Mouse (Mus musculus) gastrocnemius, postnatal 4 days (tissue): Measurements from ENCODE around the gene Glod4. TPM values are rescaled to one million over a fixed set of nuclear protein-coding genes. Genes with fewer than 3 reads are reported as not detected.
"Not testable (repeated sequence)": the region's sequence is repeated elsewhere in the genome, so short reads cannot be mapped to it uniquely, and the experiment has no call there.

ENCODE experiments used
- DNase-seq, 2 experiments: peaks; one replicate each; pipeline ENCODE4 v3.0.0; 2021 to 2022; ENCODE audit warnings: low spot score in 2 of 2, mixed read lengths in 2 of 2
- total RNA-seq, 2 experiments: library from RNA; stranded (reverse); gene quantifications; 2 replicates each; pipeline ENCODE4 v1.2.3; 2021

Gene Glod4
- total RNA-seq, 2 experiments from 2014 or later, result 51.7 to 55.4 TPM

DNA sequence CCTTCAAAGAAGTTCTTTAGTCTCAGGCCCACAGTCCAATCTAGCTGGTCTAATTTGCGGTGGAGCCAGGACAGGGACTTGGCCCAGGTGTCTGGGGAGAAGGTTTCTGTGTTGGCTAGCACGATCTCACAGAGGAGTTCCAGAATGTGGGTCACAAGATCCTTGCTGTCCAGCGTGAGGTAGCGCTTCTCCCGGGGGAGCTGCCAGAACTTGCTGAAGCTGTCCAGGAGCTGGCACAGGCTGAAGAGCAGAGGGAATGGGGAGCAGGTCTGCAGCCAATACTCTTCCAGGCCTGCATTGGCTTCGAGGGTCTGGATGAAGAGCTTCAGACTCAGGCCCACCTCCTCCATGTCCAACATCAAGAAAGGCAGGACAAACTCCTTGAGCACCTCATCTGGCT is 31.9 kb downstream of the Glod4 start:
- not testable (repeated sequence) for DNase-seq

DNA sequence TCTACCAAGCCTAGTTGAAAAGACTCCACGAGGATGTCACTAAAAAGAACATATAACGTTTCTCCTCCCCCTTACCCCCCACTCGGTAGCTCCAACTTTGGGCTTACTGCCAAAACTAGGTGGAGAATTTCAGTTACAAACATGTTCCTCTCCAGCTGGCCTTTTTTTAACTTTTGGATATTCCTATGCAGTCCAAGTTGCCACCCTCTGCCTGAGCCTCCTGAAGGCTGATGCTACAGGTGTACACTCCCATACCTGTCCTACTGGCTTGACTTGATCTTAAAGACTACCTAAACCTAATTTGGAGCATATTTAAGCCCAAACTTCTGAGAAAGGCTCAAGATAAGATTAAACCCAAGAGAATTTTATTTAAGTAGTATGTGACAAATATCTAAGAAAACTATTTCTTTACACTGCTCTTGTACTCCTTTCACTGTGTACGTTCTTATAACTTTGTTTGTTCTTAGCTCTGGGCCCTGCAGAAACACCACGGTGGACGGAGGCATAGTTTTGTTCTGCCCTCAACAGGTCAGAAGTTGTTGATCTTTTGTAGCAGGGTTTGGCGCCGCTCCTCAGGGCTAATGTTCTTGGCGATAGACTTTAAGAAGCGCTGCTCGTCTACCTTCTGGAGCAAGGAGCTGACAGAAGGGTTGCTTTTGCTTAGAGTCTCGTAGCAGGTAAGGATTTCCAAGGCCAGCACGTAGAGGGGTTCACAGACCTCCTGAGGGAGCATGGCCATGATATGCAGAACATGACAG is 33.1 kb downstream of the Glod4 start:
- DNase-seq, result no peak

DNA sequence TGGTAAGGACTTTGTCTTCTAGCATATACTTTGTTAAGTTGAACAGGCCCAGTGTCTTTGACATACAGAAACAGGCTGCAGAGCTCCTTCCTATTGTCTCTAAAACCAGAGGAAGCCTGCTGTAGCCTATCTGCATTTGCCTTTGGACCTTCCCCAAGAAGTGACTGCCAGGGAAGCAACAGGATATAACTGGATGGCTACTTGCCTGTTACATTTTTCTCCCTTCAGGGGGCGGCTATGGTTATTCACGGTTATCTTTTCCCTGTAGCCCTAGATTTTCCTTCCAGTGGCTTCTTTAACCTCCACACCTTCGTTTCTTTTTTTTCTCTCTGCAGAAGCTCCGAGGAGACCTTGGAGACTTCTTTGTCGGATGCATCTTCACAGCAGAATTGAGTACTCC is 36.7 kb downstream of the Glod4 start:
- no peak for DNase-seq

DNA sequence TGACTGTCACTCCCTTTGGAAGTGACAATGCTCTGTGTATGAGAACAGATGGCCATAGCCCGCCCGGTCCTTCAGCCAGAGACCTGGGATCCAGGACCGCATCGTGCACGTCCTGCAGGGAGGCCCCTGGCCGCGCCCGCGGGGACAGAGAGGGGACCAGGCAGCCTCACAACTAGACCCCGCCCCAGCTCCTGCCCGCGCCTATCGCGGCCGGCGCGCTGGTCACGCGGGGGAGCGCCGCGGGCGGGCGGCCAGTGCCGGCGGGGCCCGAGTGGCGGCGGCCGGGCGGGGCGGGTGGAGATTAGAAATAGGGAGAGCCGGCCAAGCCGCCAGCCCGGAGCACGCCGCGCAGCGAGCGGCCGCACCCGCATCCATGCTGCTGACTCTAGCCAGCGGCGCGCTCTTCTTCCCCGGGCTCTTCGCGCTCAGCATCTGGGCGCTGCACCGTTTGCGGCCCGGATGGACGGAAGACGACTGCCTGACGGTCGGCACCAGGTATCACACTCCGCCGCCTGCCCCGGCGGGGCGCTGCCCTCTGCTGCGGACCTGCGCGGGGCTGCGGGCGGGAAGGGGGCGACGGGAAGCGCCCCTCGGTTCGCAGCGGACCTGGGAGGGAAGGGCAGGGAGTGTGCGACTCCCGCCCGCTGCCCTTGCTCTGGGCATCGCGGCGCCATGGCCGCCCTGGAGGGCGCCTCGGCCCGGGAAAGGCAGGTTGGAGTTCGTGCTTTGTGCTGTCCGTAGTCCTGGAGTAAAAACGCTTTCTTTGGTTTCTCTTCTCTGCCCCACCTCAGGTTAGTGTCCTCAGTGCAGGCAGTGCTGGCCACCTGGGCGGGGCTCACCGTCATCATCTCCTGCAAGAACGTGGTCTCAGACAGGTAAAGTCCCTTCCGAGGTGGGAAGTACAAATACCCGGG is 41.5 kb downstream of the Glod4 start:
- DNase-seq, result peak; percentile 88 to 89

DNA sequence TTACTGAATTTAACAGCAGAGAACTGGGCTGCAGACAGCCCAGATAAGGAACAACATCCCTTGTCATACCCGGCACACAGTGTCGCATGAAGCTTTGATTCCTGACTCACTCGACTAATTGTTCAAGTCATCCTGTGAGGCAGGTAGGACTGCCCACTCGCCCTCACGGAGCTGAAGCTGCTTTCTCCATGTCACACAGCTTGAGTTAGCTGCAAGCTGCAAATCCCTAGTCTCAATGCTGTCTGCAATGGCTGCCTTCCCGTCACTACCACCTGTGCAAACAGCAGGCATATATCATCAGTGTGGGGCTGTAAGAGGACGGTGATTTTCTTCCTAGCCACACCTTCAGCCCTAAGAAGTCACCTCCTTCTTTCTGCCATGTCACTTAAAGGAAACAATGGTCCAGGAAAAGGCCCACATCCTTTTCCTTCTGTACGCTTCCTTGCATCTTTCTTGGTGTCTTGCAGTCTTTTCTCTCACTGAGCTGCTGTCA is 46.5 kb downstream of the Glod4 start:
- no peak for DNase-seq

DNA sequence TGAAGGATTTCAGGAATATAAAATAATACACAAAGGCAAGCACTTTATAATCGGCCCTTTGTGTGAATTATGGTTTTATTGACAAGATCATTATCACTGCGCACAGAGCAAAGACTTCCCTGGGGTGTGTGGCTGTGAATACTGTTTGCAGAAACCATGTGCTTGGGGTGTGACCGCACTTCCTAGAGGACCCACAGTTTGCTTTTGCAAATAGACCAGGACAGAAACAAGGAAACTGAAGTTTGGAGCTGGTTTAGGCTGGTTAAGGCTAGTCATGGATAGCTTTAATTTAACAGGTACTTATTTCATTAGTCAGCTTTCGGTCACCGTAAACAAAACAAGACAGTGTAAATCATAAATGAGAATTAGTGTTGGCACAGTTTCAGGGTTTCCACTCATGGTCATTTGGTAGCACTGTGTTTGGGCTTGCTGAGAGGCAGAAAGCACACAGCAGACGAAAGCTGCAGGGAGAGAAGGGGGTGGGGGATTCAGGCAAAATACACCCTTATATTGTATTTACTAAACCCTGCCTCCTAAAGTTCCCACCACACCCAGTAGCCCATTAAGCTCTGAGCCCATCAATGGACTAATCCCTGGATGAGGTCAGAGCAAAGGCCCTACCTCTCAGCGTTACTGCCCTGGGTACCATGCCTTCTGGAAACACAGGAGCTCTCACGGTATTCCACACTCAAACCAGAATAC is 47.1 kb downstream of the Glod4 start:
- DNase-seq, result no peak

DNA sequence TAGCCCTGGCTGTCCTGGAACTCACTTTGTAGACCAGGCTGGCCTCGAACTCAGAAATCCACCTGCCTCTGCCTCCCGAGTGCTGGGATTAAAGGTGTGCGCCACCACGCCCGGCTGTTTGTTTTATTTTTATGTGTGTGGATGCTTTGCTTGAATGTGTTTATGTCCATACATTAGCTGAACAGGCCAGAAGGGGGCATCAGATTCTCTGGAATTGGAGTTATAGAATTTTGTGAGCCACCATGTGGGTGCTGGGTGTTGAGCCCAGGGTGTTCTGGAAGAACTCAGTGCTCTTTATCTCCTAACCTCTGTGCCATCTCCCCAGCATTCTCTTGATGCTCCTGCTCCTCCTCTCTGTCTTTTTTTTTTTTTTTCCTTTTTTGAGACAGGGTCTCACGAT is 56.6 kb downstream of the Glod4 start:
- DNase-seq, result no peak

DNA sequence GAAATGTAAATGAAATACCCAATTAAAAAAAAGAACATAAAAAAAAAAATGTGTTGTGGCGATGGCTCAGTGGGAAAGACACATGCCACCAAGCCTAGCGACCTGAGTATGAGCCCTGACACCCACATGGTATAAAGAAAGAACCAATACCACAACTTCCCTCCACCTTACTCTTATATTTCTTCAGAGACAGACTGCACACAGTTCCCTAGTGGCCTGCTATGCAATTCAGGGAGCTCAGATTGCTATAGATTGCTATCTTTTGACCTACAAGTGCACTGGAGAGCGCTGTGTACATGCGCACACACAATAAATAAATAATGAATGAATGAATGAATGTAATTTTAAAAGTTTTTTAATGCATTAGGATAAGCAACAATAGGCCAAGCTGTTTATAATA is 59.8 kb downstream of the Glod4 start:
- no peak for DNase-seq

DNA sequence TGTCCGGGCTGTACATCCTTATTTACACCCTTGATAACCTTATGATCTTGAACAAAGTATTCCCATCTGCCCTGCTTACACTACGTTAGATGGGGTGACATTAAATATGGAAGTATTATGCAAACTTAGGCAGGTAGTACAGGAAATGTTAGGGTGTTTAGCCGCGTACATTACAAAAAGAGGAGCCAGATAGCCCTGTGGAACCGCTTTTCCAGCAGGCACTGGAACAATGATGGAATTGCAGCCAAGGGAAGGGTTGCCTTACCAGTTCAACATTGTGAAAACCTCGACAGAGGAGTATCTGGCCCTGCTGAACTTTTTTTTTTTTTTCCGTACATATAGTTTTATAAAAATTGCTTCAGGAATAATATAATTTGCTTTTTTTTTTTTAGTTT is 63.4 kb downstream of the Glod4 start:
- DNase-seq, result no peak

DNA sequence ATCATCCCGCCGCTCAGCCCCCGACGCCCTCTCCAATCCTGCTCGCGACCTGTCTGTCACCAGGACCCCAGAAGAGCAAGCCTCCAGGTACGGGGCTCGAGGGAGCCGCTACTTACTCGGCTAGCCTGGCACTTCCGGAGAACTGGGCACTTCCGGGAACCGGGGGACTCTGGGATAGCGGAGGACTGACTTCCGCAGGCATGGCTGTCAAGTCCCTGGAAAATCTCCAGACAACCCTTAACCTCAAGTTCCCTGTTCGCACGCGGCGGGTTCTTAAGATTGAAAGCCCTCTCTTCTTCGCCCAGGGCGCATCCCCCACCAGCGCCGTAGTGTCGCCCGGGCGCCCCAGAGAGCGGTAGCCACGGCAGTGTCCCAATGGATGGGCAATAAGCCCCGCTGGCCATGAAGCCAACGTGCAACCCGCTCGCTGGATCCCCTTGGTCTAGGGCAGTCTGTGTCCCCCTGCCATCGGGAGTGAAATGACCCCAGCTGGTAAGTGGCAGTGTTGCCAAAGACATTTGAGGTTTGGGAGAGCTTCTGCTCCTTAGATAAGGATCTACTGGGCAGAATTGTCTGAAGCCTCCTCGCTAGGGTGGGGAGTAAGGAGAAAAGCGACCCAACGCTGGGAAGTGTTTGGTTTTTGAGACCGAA is 63.9 kb downstream of the Glod4 start, which contains the start of the genes Vps53 and Fam57a:
Gene Vps53, minus strand, starts transcription at position 153 of the 651 bp plus-strand sequence.
Gene Fam57a, plus strand, starts transcription at position 177 of the 651 bp plus-strand sequence.
- peak; percentile 58 to 89 for DNase-seq

DNA sequence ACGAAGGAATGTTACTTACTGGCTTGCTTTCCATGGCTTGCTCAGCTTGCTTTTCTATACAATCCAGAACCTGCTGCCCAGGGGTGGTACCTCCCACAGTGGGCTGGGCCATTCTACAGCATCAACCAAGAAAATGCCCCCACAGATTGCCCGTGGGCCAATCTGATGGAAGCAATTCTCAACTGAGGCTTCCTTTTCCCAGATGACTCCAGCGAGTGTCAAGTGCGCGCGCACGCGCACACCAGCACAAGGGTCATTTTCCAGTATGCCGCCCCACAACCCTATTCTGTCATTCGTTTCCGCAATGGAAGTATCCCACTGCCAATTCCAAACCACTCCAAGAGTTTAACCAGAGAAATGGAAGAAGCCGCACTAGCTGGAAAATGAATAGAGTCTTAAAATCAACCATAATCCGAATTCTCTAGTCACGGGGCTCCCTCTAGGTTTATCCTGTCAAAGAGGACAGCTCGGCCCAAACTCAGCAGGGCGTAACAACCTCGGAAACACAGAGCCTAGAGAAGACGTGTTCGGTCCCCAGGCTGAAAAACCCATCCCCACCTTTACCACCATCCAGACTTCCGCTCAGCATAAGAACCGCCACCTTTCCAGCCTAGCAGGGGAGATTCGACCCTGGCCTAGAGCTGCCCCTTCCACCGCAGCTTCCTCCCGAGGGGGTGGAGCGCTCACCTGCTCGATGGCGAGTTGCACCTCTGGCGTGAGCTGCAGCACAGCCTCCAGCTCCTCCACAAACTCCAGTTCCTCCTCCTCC is 64.6 kb downstream of the Glod4 start:
- DNase-seq, result no peak

DNA sequence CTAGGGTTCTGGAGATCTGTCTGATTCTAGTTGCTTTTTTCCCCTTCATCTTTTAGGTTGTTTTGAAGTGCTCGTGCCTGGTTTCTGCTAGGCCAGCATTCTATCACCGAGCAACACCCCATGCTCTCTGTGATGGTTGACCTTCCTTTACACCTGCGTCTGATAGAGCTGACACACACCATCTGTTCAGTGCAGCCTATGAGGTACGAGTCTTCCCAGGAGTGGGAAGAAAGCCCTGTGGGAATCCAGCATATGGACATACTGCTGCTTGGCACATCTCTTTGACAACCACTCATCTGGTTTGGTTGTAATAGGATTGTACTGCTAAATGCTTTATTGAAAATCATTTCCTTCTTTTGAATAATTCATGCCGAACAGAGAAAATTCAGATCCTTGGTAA is 73.3 kb downstream of the Glod4 start:
- DNase-seq, result no peak

DNA sequence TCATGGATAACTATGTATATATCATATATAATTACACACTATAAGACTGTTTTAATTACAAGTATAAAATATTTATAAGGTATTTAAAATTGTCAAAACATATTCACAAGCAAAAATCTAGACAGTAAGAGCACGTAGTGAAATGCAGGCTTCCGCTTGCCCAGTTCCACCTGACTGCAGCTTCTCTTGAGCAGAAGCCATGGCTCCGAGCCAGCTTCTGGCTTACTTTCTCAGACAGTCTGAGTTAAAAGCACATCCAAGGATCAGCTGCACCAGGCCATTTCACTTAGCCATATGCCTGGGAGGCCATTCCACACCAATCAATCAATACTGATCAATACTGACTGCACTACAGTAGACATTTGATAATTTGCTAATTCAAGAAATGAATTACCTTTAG is 74.5 kb downstream of the Glod4 start:
- no peak for DNase-seq

DNA sequence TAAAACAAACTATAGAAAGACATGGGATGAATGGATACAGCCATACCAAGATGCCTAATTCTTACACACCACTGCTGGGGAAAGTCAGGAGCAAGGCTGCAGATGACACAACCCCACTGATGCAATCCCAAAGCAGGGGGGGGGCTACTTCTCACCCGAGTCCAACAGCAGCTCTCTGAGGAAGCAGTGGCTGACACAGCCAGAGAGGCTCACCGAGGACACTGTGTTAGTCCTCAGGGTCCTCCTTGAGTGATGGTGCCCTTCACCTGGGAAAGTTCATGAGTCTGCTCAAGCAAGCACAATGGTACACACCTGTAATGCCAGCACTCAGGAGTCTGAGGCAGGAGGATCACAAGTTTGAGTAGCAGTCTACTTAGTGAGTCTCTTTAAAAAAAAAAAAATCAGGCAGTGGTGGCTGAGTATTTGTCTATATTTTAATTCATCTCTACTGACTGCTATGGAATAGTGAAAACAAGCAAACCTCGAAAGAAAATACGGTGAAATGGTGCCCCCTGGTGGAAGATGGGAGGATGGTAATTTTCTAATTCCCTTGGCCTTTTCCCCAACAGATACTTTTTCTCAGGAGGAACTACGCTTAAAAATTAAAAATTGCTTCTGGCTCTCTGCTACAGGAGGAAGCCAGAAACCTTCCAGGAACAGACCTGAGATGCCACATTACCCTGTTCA is 76.3 kb downstream of the Glod4 start:
- peak; percentile 44 to 66 for DNase-seq

DNA sequence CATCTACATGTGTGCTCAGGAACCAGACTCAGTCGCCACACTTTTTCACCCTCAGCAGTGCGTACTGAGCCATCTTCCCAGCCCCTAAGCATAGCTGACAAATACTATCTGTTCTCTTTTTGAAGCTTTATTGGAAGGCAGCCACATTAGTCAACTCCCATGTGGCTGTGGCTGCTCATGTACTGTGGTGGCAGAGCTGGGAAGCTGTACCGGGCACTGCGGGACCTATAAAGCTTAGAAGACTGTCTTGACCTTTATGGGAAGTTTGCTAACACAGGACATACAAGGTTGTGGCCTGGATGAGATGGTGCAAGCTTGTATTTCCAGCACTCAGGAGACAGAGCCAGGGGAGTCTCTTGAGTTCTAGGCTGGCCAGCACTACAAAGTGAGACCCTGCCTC is 76.9 kb downstream of the Glod4 start:
- DNase-seq, result no peak

DNA sequence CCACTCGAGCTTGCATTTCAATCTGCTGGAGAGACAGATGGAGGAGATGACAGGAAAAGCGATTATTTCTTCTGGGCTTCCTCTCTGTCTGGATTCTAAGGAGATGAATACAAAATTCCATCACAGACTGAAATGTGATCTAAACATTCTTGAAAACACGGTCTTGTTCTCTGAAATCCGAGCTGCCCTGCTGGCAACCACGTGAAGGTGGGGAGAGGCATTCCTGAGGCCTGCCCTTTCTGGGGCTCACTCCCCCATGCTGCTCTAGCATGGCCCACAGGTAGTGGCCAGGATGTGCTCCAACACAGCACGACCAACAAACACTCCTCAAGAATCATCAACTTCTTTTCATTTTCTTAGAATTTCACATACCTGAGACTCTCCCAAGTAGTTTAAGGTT is 83.3 kb downstream of the Glod4 start:
- no peak for DNase-seq

DNA sequence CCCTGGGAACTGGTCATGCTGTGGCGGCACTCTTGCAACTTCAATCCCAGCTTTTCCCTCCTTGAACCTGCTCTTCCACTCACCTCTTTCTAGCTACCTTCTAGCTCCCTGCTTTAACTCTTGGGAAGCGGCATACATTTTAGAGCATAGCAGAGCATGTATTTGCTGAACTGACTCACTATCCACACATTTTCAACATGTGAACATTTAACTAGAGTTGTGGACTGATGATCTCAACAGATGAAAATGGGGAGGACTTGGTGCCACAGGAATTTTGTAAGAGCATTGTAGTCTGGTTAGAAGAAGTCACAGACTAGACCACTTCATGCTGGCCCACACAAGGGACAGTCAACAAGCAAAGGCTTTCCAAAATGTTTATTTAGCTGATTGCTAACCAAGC is 85.2 kb downstream of the Glod4 start:
- DNase-seq, result no peak

DNA sequence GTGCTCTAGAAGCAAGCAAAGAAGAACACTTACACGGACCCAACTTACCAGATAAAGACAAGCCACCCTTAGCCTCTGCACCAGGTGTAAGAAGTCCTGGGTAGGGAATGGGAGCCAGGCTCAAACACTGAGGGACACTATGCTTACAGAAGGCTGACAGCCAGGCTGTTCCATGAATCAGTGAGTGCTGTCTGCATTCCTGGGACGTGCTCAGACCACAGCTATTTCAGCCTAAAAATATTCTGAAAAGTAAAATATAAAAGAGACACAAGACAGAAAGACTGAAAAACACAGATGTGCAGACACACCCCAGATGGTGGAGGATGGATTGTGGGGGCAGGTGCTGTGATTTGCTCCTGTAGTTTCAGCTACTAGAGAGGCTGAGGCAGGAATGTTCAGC is 88.7 kb downstream of the Glod4 start:
- no peak for DNase-seq

DNA sequence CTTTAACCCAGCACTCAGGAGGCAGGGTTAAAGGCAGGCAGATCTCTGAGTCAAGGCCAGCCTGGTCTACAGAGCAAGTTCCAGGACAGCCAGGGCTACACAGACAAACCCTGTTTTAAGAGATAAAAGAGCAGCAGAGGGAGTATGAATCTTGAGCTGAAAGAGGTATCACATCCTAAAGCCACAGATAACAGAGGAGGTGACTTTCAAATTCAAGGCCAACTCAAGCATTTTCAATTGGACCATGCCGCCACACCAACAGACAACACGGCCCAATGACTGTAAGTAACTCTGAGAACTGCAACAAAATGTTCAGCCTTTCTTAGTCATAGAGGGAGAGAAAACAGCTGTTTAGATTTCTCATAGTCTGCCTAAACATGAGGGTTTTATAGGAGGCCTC is 89.3 kb downstream of the Glod4 start:
- DNase-seq, result no peak
